Mouse (Mus musculus) left cerebral cortex, postnatal 36 days (tissue): Measurements from ENCODE around the gene Tbc1d10a. TPM values are rescaled to one million over a fixed set of nuclear protein-coding genes. Genes with fewer than 3 reads are reported as not detected.

ENCODE experiments used
- DNase-seq, 2 experiments: peaks; one replicate each; pipeline ENCODE4 v3.0.0; 2021 to 2022; ENCODE audit warnings: low spot score in 2 of 2, mixed read lengths in 1 of 2
- intact Hi-C: fragments of 180-260 bp; cut with DNase I; formaldehyde crosslinking; loops from one replicate; pipeline ENCODE4 v1.15.1; 2025
- total RNA-seq, 2 experiments: library from RNA; stranded (reverse); gene quantifications; 2 replicates each; pipeline ENCODE4 v1.2.3; 2021

The Tbc1d10a gene
- total RNA-seq, 2 experiments from 2014 or later: 32.7 to 36.2 TPM

- no peak for DNase-seq
- intact Hi-C loops: no loop called here
These were observed 44.8 kb downstream of the Tbc1d10a start for GRCm38 (mm10) chr11:4231435-4231834.

GRCm38 (mm10) chr11:4232644-4233043 is 46.1 kb downstream of the Tbc1d10a start:
- intact Hi-C loops: no loop called here
- DNase-seq: no peak

GRCm38 (mm10) chr11:4235052-4235655 is 48.6 kb downstream of the Tbc1d10a start:
- DNase-seq: no peak
- intact Hi-C loops: no loop called here

- intact Hi-C loops: no loop called here
- DNase-seq: no peak
These were observed 49.3 kb downstream of the Tbc1d10a start, which contains the start of gene Osm for GRCm38 (mm10) chr11:4235665-4236545. Gene Osm (plus strand): TSS chr11:4236420.

- intact Hi-C loops: no loop called here
These were observed 50.0 kb downstream of the Tbc1d10a start for GRCm38 (mm10) chr11:4236546-4237067.

GRCm38 (mm10) chr11:4237389-4237912 is 50.9 kb downstream of the Tbc1d10a start:
- intact Hi-C loops: no loop called here
- DNase-seq: no peak

More at GRCm38 (mm10) chr11:4236546-4237067, 50.0 kb downstream of the Tbc1d10a start:
- DNase-seq: no peak

- DNase-seq: no peak
- intact Hi-C loops: no loop called here
These were observed 51.6 kb downstream of the Tbc1d10a start for GRCm38 (mm10) chr11:4238167-4238566.

GRCm38 (mm10) chr11:4239691-4240090 is 53.1 kb downstream of the Tbc1d10a start:
- DNase-seq: no peak
- intact Hi-C loops: no loop called here

- intact Hi-C loops: no loop called here
- DNase-seq: no peak
These were observed 53.6 kb downstream of the Tbc1d10a start for GRCm38 (mm10) chr11:4240151-4240550.

GRCm38 (mm10) chr11:4241180-4241579 is 54.6 kb downstream of the Tbc1d10a start:
- no peak for DNase-seq
- intact Hi-C loops: no loop called here

GRCm38 (mm10) chr11:4246126-4246525 is 59.5 kb downstream of the Tbc1d10a start:
- intact Hi-C loops: no loop called here
- DNase-seq: no peak

- no peak for DNase-seq
- intact Hi-C loops: no loop called here
These were observed 60.0 kb downstream of the Tbc1d10a start for GRCm38 (mm10) chr11:4246623-4247022.

GRCm38 (mm10) chr11:4247201-4247959 is 60.8 kb downstream of the Tbc1d10a start:
- intact Hi-C loops: no loop called here
- DNase-seq: no peak

- intact Hi-C loops: no loop called here
These were observed 62.6 kb downstream of the Tbc1d10a start for GRCm38 (mm10) chr11:4249151-4249550.

GRCm38 (mm10) chr11:4250290-4250689 is 63.7 kb downstream of the Tbc1d10a start:
- intact Hi-C loops: no loop called here
- no peak for DNase-seq

More at GRCm38 (mm10) chr11:4249151-4249550, 62.6 kb downstream of the Tbc1d10a start:
- no peak for DNase-seq

- intact Hi-C loops: no loop called here
- DNase-seq: no peak
These were observed 64.8 kb downstream of the Tbc1d10a start for GRCm38 (mm10) chr11:4251376-4251775.

- intact Hi-C loops: no loop called here
- DNase-seq: no peak
These were observed 66.3 kb downstream of the Tbc1d10a start for GRCm38 (mm10) chr11:4252886-4253285.

- no peak for DNase-seq
- intact Hi-C loops: loop anchor here (5.0 kb wide), 1 partner anchor 35 kb away; no protein-coding TSS in a partner anchor
These were observed 70.4 kb downstream of the Tbc1d10a start, which contains the start of gene Lif for GRCm38 (mm10) chr11:4256846-4257607. Gene Lif (plus strand): TSS chr11:4257557.

GRCm38 (mm10) chr11:4257756-4258155 is 71.2 kb downstream of the Tbc1d10a start:
- no peak for DNase-seq
- intact Hi-C loops: loop anchor here (1.0 to 5.0 kb wide), 2 partner anchors 35 to 165 kb away; no protein-coding TSS in a partner anchor
